Mouse (Mus musculus) forebrain, embryonic 11.5 days (tissue): ENCODE measurements around the gene Chrne. TPM values are rescaled to one million over a fixed set of nuclear protein-coding genes. Genes with fewer than 3 reads are reported as not detected.

ENCODE experiments used
- ATAC-seq: fragments of 200-750 bp; cut with Nextera tagmentation; replicated peaks from 2 replicates; pipeline ENCODE4 v1.8.0; 2017; ENCODE audit warnings: moderate TSS enrichment; ENCODE audit not compliant: low FRiP score
- DNase-seq: peaks from one replicate; pipeline ENCODE4 v3.0.0-alpha.2; 2017; ENCODE audit warnings: low spot score
- H3K27ac ChIP-seq: fragments of 300-500 bp; sonication (generic); 2 replicates; pipeline ENCODE4 v1.5.1; 2014; ENCODE audit warnings: low read depth, low read length
- H3K27me3 ChIP-seq: fragments of 300-500 bp; sonication (generic); 2 replicates; pipeline ENCODE4 v1.6.1; 2014; ENCODE audit warnings: mild to moderate bottlenecking, low read length, mixed read lengths; ENCODE audit not compliant: control insufficient read depth, insufficient read depth
- H3K36me3 ChIP-seq: fragments of 300-500 bp; sonication (generic); 2 replicates; pipeline ENCODE4 v1.6.1; 2014; ENCODE audit warnings: mild to moderate bottlenecking, low read length, moderate library complexity, mixed read lengths; ENCODE audit not compliant: control insufficient read depth, insufficient read depth
- H3K4me1 ChIP-seq: fragments of 300-500 bp; sonication (generic); replicated peaks from 2 replicates; pipeline ENCODE4 v1.6.1; 2014; ENCODE audit warnings: low read length, mixed read lengths; ENCODE audit not compliant: control insufficient read depth, insufficient read depth
- H3K4me2 ChIP-seq: fragments of 300-500 bp; sonication (generic); 2 replicates; pipeline ENCODE4 v1.6.1; 2014; ENCODE audit warnings: low read depth, mild to moderate bottlenecking, low read length, moderate library complexity, mixed read lengths; ENCODE audit not compliant: severe bottlenecking
- H3K4me3 ChIP-seq: fragments of 300-500 bp; sonication (generic); 2 replicates; pipeline ENCODE4 v1.5.1; 2014; ENCODE audit warnings: low read depth, low read length
- H3K9ac ChIP-seq: fragments of 300-500 bp; sonication (generic); 2 replicates; pipeline ENCODE4 v1.6.1; 2014; ENCODE audit warnings: low read length
- H3K9me3 ChIP-seq: fragments of 300-500 bp; sonication (generic); 2 replicates; pipeline ENCODE4 v1.6.1; 2016; ENCODE audit warnings: low read length, mixed read lengths; ENCODE audit not compliant: control insufficient read depth
- WGBS: fragments of 180-500 bp; shearing (Covaris S2); extraction: QIAGEN DNeasy Blood & Tissue Kit; methylation state at CpG from one replicate; pipeline ENCODE4 v1.1.7; 2014; 5-methylcytosine and 5-hydroxymethylcytosine counted together
- polyA plus RNA-seq: library from polyadenylated mRNA; unstranded; fragments of >200 nt; fragmentation: Nextera tagmentation; extraction: Ambion mirVana; gene quantifications from 2 replicates; pipeline ENCODE4 v1.2.1, GENCODE M21; 2014

The Chrne gene
- polyA plus RNA-seq, 1 experiment from 2014 or later = not detected

GRCm38 (mm10) chr11:70648512-70648911 is 29.5 kb upstream of the Chrne start:
- H3K4me3 ChIP-seq = peak overlapping the region; percentile 60; the same call in 1 of the 2 replicates
- peaks cover 24% of the 10 kb centered on the region for H3K36me3 ChIP-seq
- H3K4me1 ChIP-seq = peaks cover 29% of the 10 kb centered on the region
- H3K27ac ChIP-seq = no peak overlapping the region
- H3K4me2 ChIP-seq = peak overlapping the region; percentile 81; the same call in 1 of the 2 replicates
- DNase-seq = no peak
- WGBS = 90% methylated on average over 4 of the region's 4 CpGs
- H3K9ac ChIP-seq = no peak overlapping the region; the same call in 1 of the 2 replicates
- no peaks in the 10 kb centered on the region for H3K27me3 ChIP-seq
- ATAC-seq = no peak
- no peaks in the 10 kb centered on the region for H3K9me3 ChIP-seq

- Histone ChIP-seq H3K27ac (peak overlapping the region; percentile 86), H3K4me2 (peak overlapping the region; percentile 81), H3K4me1 (peaks cover 27% of the 10 kb centered on the region), H3K36me3 (peaks cover 24% of the 10 kb centered on the region), H3K9me3 (no peaks in the 10 kb centered on the region), H3K9ac (peak overlapping the region; percentile 65), H3K4me3 (peak overlapping the region; percentile 60), H3K27me3 (no peaks in the 10 kb centered on the region)
- DNase-seq = peak; percentile 73
- ATAC-seq = peak; percentile 21; the same call in 1 of the 2 replicates
- 6% methylated on average over 28 of the region's 28 CpGs for WGBS
These were observed 28.9 kb upstream of the Chrne start for GRCm38 (mm10) chr11:70647716-70648420.

GRCm38 (mm10) chr11:70646691-70647650 is 28.0 kb upstream of the Chrne start, which contains the start of the genes Rnf167 and Slc25a11:
Rnf167 (plus strand) TSS chr11:70647235.
Slc25a11 (minus strand) TSS chr11:70647479.
- DNase-seq = peak; percentile 98
- ATAC-seq = peak; percentile 82
- peak within 1 kb of the TSS; percentile 86 for H3K27ac ChIP-seq
- peak within 1 kb of the TSS; percentile 94 for H3K9ac ChIP-seq
- H3K27me3 ChIP-seq = no peaks in the 10 kb centered on the region
- peak within 1 kb of the TSS; percentile 60 for H3K4me3 ChIP-seq
- H3K36me3 ChIP-seq = peaks cover 24% of the 10 kb centered on the region
- H3K4me1 ChIP-seq = peaks cover 23% of the 10 kb centered on the region; the same call in 1 of the 2 replicates
- WGBS = under 1% methylated on average over 63 of the region's 63 CpGs
- H3K9me3 ChIP-seq = no peaks in the 10 kb centered on the region
- peak within 1 kb of the TSS; percentile 87 for H3K4me2 ChIP-seq

- WGBS = 19% methylated on average over 3 of the region's 3 CpGs
- Histone ChIP-seq H3K36me3 (peaks cover 22% of the 10 kb centered on the region), H3K4me2 (peak overlapping the region; percentile 87), H3K4me1 (peaks cover 19% of the 10 kb centered on the region; the same call in 1 of the 2 replicates), H3K4me3 (peak overlapping the region; percentile 60), H3K27ac (peak overlapping the region; percentile 77), H3K9me3 (no peaks in the 10 kb centered on the region), H3K9ac (peak overlapping the region; percentile 94), H3K27me3 (no peaks in the 10 kb centered on the region)
- no peak for ATAC-seq
- DNase-seq = no peak
These were observed 27.2 kb upstream of the Chrne start for GRCm38 (mm10) chr11:70646259-70646555.

- WGBS = 92% methylated on average over 12 of the region's 12 CpGs
- Histone ChIP-seq H3K27ac (peak overlapping the region; percentile 77; the same call in 1 of the 2 replicates), H3K9me3 (no peaks in the 10 kb centered on the region), H3K4me2 (peak overlapping the region; percentile 87), H3K36me3 (peaks cover 16% of the 10 kb centered on the region), H3K4me1 (peaks cover 18% of the 10 kb centered on the region; the same call in 1 of the 2 replicates), H3K4me3 (peak overlapping the region; percentile 60), H3K9ac (peak overlapping the region; percentile 94), H3K27me3 (no peaks in the 10 kb centered on the region)
- DNase-seq = no peak
- no peak for ATAC-seq
These were observed 26.6 kb upstream of the Chrne start for GRCm38 (mm10) chr11:70645461-70646258.

GRCm38 (mm10) chr11:70644564-70645103 is 25.6 kb upstream of the Chrne start:
- Histone ChIP-seq H3K9ac (no peak overlapping the region), H3K4me2 (no peak overlapping the region), H3K27me3 (no peaks in the 10 kb centered on the region), H3K9me3 (no peaks in the 10 kb centered on the region), H3K4me3 (no peak overlapping the region), H3K27ac (no peak overlapping the region), H3K36me3 (peaks cover 9% of the 10 kb centered on the region), H3K4me1 (peaks cover 16% of the 10 kb centered on the region; the same call in 1 of the 2 replicates)
- 97% methylated on average over 8 of the region's 8 CpGs for WGBS
- DNase-seq = peak; percentile 50
- ATAC-seq = no peak

GRCm38 (mm10) chr11:70643051-70643450 is 24.0 kb upstream of the Chrne start:
- Histone ChIP-seq H3K4me3 (no peak overlapping the region), H3K27ac (no peak overlapping the region), H3K4me1 (peaks cover 11% of the 10 kb centered on the region; the same call in 1 of the 2 replicates), H3K9ac (no peak overlapping the region), H3K4me2 (no peak overlapping the region), H3K9me3 (no peaks in the 10 kb centered on the region), H3K27me3 (no peaks in the 10 kb centered on the region), H3K36me3 (peaks cover 3% of the 10 kb centered on the region; the same call in 1 of the 2 replicates)
- DNase-seq = no peak
- ATAC-seq = no peak
- 91% methylated on average over 6 of the region's 6 CpGs for WGBS
